Mouse (Mus musculus): ENCODE results near the gene Calcb. TPM values are rescaled to one million over a fixed set of nuclear protein-coding genes. Genes with fewer than 3 reads are reported as not detected.

The Calcb gene
- polyA plus RNA-seq, 1 experiment from 2014 or later, result not detected

GRCm38 (mm10) chr7:114766523-114766922 lies 48.1 kb downstream of the Calcb start:
- Histone ChIP-seq H3K4me2 (no peak overlapping the region), H3K27ac (ENCODE audit: low read depth, low read length) (no peak overlapping the region), H3K36me3 (ENCODE audit: control insufficient read depth, insufficient read depth, low read length) (no peaks in the 10 kb centered on the region), H3K27me3 (ENCODE audit: control insufficient read depth, insufficient read depth, low read length) (no peaks in the 10 kb centered on the region), H3K4me1 (ENCODE audit: control insufficient read depth, insufficient read depth, low read length) (no peaks in the 10 kb centered on the region), H3K4me3 (ENCODE audit: low read depth, low read length) (no peak overlapping the region), H3K9ac (ENCODE audit: low read length) (no peak overlapping the region), H3K9me3 (ENCODE audit: control insufficient read depth, low read length) (no peaks in the 10 kb centered on the region)
- ATAC-seq (ENCODE audit: low FRiP score) (no peak), DNase-seq (ENCODE audit: low spot score, missing footprints) (no peak)
- WGBS, result 88% methylated on average over 3 of the region's 3 CpGs

- Histone ChIP-seq H3K4me3 (ENCODE audit: low read depth, low read length) (no peak overlapping the region), H3K36me3 (ENCODE audit: control insufficient read depth, insufficient read depth, low read length) (no peaks in the 10 kb centered on the region), H3K9me3 (ENCODE audit: control insufficient read depth, low read length) (no peaks in the 10 kb centered on the region), H3K4me2 (no peak overlapping the region), H3K27me3 (ENCODE audit: control insufficient read depth, insufficient read depth, low read length) (no peaks in the 10 kb centered on the region), H3K9ac (ENCODE audit: low read length) (no peak overlapping the region), H3K4me1 (ENCODE audit: control insufficient read depth, insufficient read depth, low read length) (no peaks in the 10 kb centered on the region), H3K27ac (ENCODE audit: low read depth, low read length) (no peak overlapping the region)
- ATAC-seq (ENCODE audit: low FRiP score), result no peak
- DNase-seq (ENCODE audit: low spot score, missing footprints), result no peak
- 90% methylated on average over 5 of the region's 5 CpGs for WGBS
These were observed 50.1 kb downstream of the Calcb start for GRCm38 (mm10) chr7:114768516-114768915.

- no peak for DNase-seq (ENCODE audit: low spot score, missing footprints)
- H3K4me3 ChIP-seq (ENCODE audit: low read depth, low read length), result no peak overlapping the region
- no peak overlapping the region for H3K4me2 ChIP-seq
- H3K9me3 ChIP-seq (ENCODE audit: control insufficient read depth, low read length), result no peaks in the 10 kb centered on the region
- 93% methylated on average over 4 of the region's 4 CpGs for WGBS
- H3K27me3 ChIP-seq (ENCODE audit: control insufficient read depth, insufficient read depth, low read length), result no peaks in the 10 kb centered on the region
- no peak overlapping the region for H3K9ac ChIP-seq (ENCODE audit: low read length)
- H3K4me1 ChIP-seq (ENCODE audit: control insufficient read depth, insufficient read depth, low read length), result no peaks in the 10 kb centered on the region
- no peaks in the 10 kb centered on the region for H3K36me3 ChIP-seq (ENCODE audit: control insufficient read depth, insufficient read depth, low read length)
- ATAC-seq (ENCODE audit: low FRiP score), result no peak
- H3K27ac ChIP-seq (ENCODE audit: low read depth, low read length), result no peak overlapping the region
These were observed 50.6 kb downstream of the Calcb start for GRCm38 (mm10) chr7:114769041-114769440.

- no peaks in the 10 kb centered on the region for H3K27me3 ChIP-seq (ENCODE audit: control insufficient read depth, insufficient read depth, low read length)
- no peaks in the 10 kb centered on the region for H3K4me1 ChIP-seq (ENCODE audit: control insufficient read depth, insufficient read depth, low read length)
- H3K27ac ChIP-seq (ENCODE audit: low read depth, low read length), result no peak overlapping the region
- H3K9ac ChIP-seq (ENCODE audit: low read length), result no peak overlapping the region
- no peak for ATAC-seq (ENCODE audit: low FRiP score)
- H3K4me3 ChIP-seq (ENCODE audit: low read depth, low read length), result no peak overlapping the region
- no peak overlapping the region for H3K4me2 ChIP-seq
- no peaks in the 10 kb centered on the region for H3K9me3 ChIP-seq (ENCODE audit: control insufficient read depth, low read length)
- no peaks in the 10 kb centered on the region for H3K36me3 ChIP-seq (ENCODE audit: control insufficient read depth, insufficient read depth, low read length)
- WGBS, result 96% methylated on average over 3 of the region's 3 CpGs
- DNase-seq (ENCODE audit: low spot score, missing footprints), result no peak
These were observed 52.1 kb downstream of the Calcb start for GRCm38 (mm10) chr7:114770586-114770985.

GRCm38 (mm10) chr7:114771801-114772200 lies 53.4 kb downstream of the Calcb start:
- H3K36me3 ChIP-seq (ENCODE audit: control insufficient read depth, insufficient read depth, low read length), result no peaks in the 10 kb centered on the region
- H3K4me1 ChIP-seq (ENCODE audit: control insufficient read depth, insufficient read depth, low read length), result no peaks in the 10 kb centered on the region
- H3K27ac ChIP-seq (ENCODE audit: low read depth, low read length), result no peak overlapping the region
- WGBS, result 77% methylated on average over 7 of the region's 7 CpGs
- no peaks in the 10 kb centered on the region for H3K9me3 ChIP-seq (ENCODE audit: control insufficient read depth, low read length)
- no peak overlapping the region for H3K4me2 ChIP-seq
- no peak for DNase-seq (ENCODE audit: low spot score, missing footprints)
- H3K4me3 ChIP-seq (ENCODE audit: low read depth, low read length), result no peak overlapping the region
- no peaks in the 10 kb centered on the region for H3K27me3 ChIP-seq (ENCODE audit: control insufficient read depth, insufficient read depth, low read length)
- ATAC-seq (ENCODE audit: low FRiP score), result no peak
- H3K9ac ChIP-seq (ENCODE audit: low read length), result no peak overlapping the region

Other genes starting within 250 kb of the Calcb start
- gene Cyp2r1, start 155.7 kb upstream of the Calcb start, polyA plus RNA-seq (2014; fragmentation: Nextera tagmentation; extraction: Ambion mirVana), result 1.5 and 2.0 TPM in 2 replicates
- 11.9 and 16.9 TPM in 2 replicates for gene Calca, start 82.3 kb upstream of the Calcb start, polyA plus RNA-seq (2014; fragmentation: Nextera tagmentation; extraction: Ambion mirVana)
- 1.7 and 2.2 TPM in 2 replicates for gene Insc, start 25.1 kb downstream of the Calcb start, polyA plus RNA-seq (2014; fragmentation: Nextera tagmentation; extraction: Ambion mirVana)